Mouse (Mus musculus) heart, postnatal 36 days (tissue): ENCODE results near the gene Siae. TPM values are rescaled to one million over a fixed set of nuclear protein-coding genes. Genes with fewer than 3 reads are reported as not detected.
A peak's percentile ranks its signal among the peaks of the same experiment; 100 is the strongest.

Source experiments
- DNase-seq, 2 experiments: peaks; one replicate each; pipeline ENCODE4 v3.0.0; 2021 to 2022
- intact Hi-C: fragments of 180-260 bp; cut with DNase I; formaldehyde crosslinking; loops from one replicate; pipeline ENCODE4 v1.15.1; 2025
- total RNA-seq, 2 experiments: library from RNA; stranded (reverse); gene quantifications; 2 replicates each; pipeline ENCODE4 v1.2.3; 2021

The Siae gene
- total RNA-seq, 2 experiments from 2014 or later = 9.6 to 9.7 TPM

- DNase-seq = peak; percentile 37 to 45
- intact Hi-C loops = loop anchor here (5.0 kb wide), 1 partner anchor 44 kb away; the partner anchor contains the start of gene Spa17
Measured at GRCm38 (mm10) chr9:37567892-37568604, 12.6 kb downstream of the Siae start.

- intact Hi-C loops = loop anchor here (5.0 kb wide), 1 partner anchor 44 kb away; the partner anchor contains the start of gene Spa17
- DNase-seq = no peak
Measured at GRCm38 (mm10) chr9:37568605-37569214, 13.2 kb downstream of the Siae start.

GRCm38 (mm10) chr9:37569231-37569835 is 13.8 kb downstream of the Siae start:
- no peak for DNase-seq

GRCm38 (mm10) chr9:37572204-37572876 is 16.8 kb downstream of the Siae start:
- no peak for DNase-seq
- intact Hi-C loops = no loop called here

More at GRCm38 (mm10) chr9:37569231-37569835, 13.8 kb downstream of the Siae start:
- intact Hi-C loops = loop anchor here (5.0 kb wide), 1 partner anchor 43 kb away; the partner anchor contains the start of gene Spa17

- intact Hi-C loops = no loop called here
- DNase-seq = no peak
Measured at GRCm38 (mm10) chr9:37576436-37576930, 21.0 kb downstream of the Siae start.

GRCm38 (mm10) chr9:37583594-37583993 is 28.1 kb downstream of the Siae start:
- DNase-seq = no peak

GRCm38 (mm10) chr9:37586718-37587117 is 31.2 kb downstream of the Siae start:
- no peak for DNase-seq
- intact Hi-C loops = no loop called here

More at GRCm38 (mm10) chr9:37583594-37583993, 28.1 kb downstream of the Siae start:
- intact Hi-C loops = no loop called here

- intact Hi-C loops = no loop called here
- DNase-seq = no peak
Measured at GRCm38 (mm10) chr9:37590381-37590780, 34.9 kb downstream of the Siae start.

- DNase-seq = no peak
- intact Hi-C loops = no loop called here
Measured at GRCm38 (mm10) chr9:37592025-37592424, 36.5 kb downstream of the Siae start.

GRCm38 (mm10) chr9:37592633-37593032 is 37.1 kb downstream of the Siae start:
- no peak for DNase-seq
- intact Hi-C loops = no loop called here

- intact Hi-C loops = no loop called here
Measured at GRCm38 (mm10) chr9:37593690-37594089, 38.2 kb downstream of the Siae start.

GRCm38 (mm10) chr9:37595570-37595969 is 40.1 kb downstream of the Siae start:
- no peak for DNase-seq
- intact Hi-C loops = loop anchor here (5.0 kb wide), 1 partner anchor 38 kb away; the partner anchor contains the start of gene Siae

More at GRCm38 (mm10) chr9:37593690-37594089, 38.2 kb downstream of the Siae start:
- no peak for DNase-seq

- intact Hi-C loops = loop anchor here (5.0 kb wide), 1 partner anchor 41 kb away; the partner anchor contains the start of gene Siae
- DNase-seq = no peak
Measured at GRCm38 (mm10) chr9:37598637-37599036, 43.1 kb downstream of the Siae start.

GRCm38 (mm10) chr9:37600538-37601205 is 45.2 kb downstream of the Siae start:
- intact Hi-C loops = no loop called here
- no peak for DNase-seq

- intact Hi-C loops = no loop called here
- DNase-seq = no peak
Measured at GRCm38 (mm10) chr9:37605089-37605488, 49.6 kb downstream of the Siae start.

GRCm38 (mm10) chr9:37609558-37609957 is 54.1 kb downstream of the Siae start:
- intact Hi-C loops = no loop called here
- no peak for DNase-seq

- intact Hi-C loops = loop anchor here (1.0 to 5.0 kb wide), 3 partner anchors 46 to 85 kb away; partner anchors contain the start of gene Esam
Measured at GRCm38 (mm10) chr9:37613182-37613910, 57.8 kb downstream of the Siae start, which contains the start of gene Spa17. Gene Spa17 (minus strand): TSS chr9:37613722.

GRCm38 (mm10) chr9:37613911-37614280 is 58.4 kb downstream of the Siae start:
- intact Hi-C loops = loop anchor here (1.0 to 5.0 kb wide), 3 partner anchors 47 to 86 kb away; partner anchors contain the start of gene Esam
- no peak for DNase-seq

More at GRCm38 (mm10) chr9:37613182-37613910, 57.8 kb downstream of the Siae start, which contains the start of gene Spa17:
- DNase-seq = peak; percentile 88

GRCm38 (mm10) chr9:37614316-37614715 is 58.8 kb downstream of the Siae start:
- DNase-seq = no peak
- intact Hi-C loops = loop anchor here (5.0 kb wide), 1 partner anchor 47 kb away; no protein-coding TSS in a partner anchor
